Mouse (Mus musculus): Measurements from ENCODE around the gene Cpsf4.

- TF ChIP-seq POLR2A (IDR thresholded peaks at IDR 0.05; ENCODE audit: insufficient read depth, low read depth, low read length) (peak; percentile 94), CTCF (IDR thresholded peaks at IDR 0.05) (no peak), EP300 (IDR thresholded peaks at IDR 0.05; ENCODE audit: insufficient read depth, low read depth, low read length) (peak; percentile 42; the same call in 1 of the 2 replicates)
These were observed 24.1 kb downstream of the Cpsf4 start for GRCm38 (mm10) chr5:145190875-145191798.
